Mouse (Mus musculus) MEL (cell line): ENCODE data around the gene Stap2. TPM values are rescaled to one million over a fixed set of nuclear protein-coding genes. Genes with fewer than 3 reads are reported as not detected.

Source experiments
- DNase-seq: peaks from one replicate; pipeline ENCODE4 v3.0.0; 2011; ENCODE audit warnings: low read depth, low spot score
- H3K27ac ChIP-seq: 2 replicates; pipeline ENCODE4 v1.5.1; 2012; ENCODE audit warnings: low read depth, mild to moderate bottlenecking, control low read depth, low read length, moderate library complexity; ENCODE audit not compliant: control insufficient read depth
- H3K27me3 ChIP-seq, 2 experiments: fragments of 150-350 bp in 1 of 2; sonication (generic) in 1 of 2; 2 replicates each; pipeline ENCODE4 v1.6.1; 2012; ENCODE audit warnings: low read length in 2 of 2, mild to moderate bottlenecking in 2 of 2, improper control_type of control experiment in 1 of 2, moderate library complexity in 1 of 2; ENCODE audit not compliant: insufficient read depth in 2 of 2, control insufficient read depth in 1 of 2
- H3K36me3 ChIP-seq, 2 experiments: 2 replicates each; pipeline ENCODE4 v1.6.1; 2012 to 2014; ENCODE audit warnings: low read length in 2 of 2, improper control_type of control experiment in 1 of 2, inconsistent platforms in 1 of 2, mild to moderate bottlenecking in 1 of 2; ENCODE audit not compliant: insufficient read depth in 2 of 2, control insufficient read depth in 1 of 2
- H3K4me1 ChIP-seq, 2 experiments: fragments of 150-350 bp in 1 of 2; sonication (generic) in 1 of 2; 2 replicates each; pipeline ENCODE4 v1.6.1; 2012; ENCODE audit warnings: low read length in 2 of 2, improper control_type of control experiment in 1 of 2, mild to moderate bottlenecking in 1 of 2; ENCODE audit not compliant: insufficient read depth in 2 of 2, control insufficient read depth in 1 of 2
- H3K4me3 ChIP-seq, 2 experiments: fragments of 150-350 bp in 1 of 2; sonication (generic) in 1 of 2; 2 replicates each; pipeline ENCODE4 v1.5.1; 2012; ENCODE audit warnings: low read depth in 2 of 2, low read length in 2 of 2, mild to moderate bottlenecking in 2 of 2, moderate library complexity in 2 of 2, control low read depth in 1 of 2, improper control_type of control experiment in 1 of 2; ENCODE audit not compliant: control insufficient read depth in 1 of 2, insufficient read depth in 1 of 2
- H3K79me2 ChIP-seq: 2 replicates; pipeline ENCODE4 v1.6.1; 2012; ENCODE audit warnings: mild to moderate bottlenecking, low read length, moderate library complexity; ENCODE audit not compliant: control insufficient read depth, poor library complexity, insufficient read depth
- H3K9ac ChIP-seq: 2 replicates; pipeline ENCODE4 v1.6.1; 2012; ENCODE audit warnings: low read depth, mild to moderate bottlenecking, control low read depth, low read length, moderate library complexity; ENCODE audit not compliant: control insufficient read depth, poor library complexity, severe bottlenecking
- H3K9me3 ChIP-seq: fragments of 150-350 bp; sonication (generic); replicated peaks from 2 replicates; pipeline ENCODE4 v1.6.1; 2012; ENCODE audit warnings: mild to moderate bottlenecking, low read length, improper control_type of control experiment, moderate library complexity; ENCODE audit not compliant: insufficient read depth
- CHD1 ChIP-seq: IDR thresholded peaks from 2 replicates; pipeline ENCODE4 v1.6.1; 2012; ENCODE audit warnings: low read depth, mild to moderate bottlenecking, inconsistent platforms, low read length, improper control_type of control experiment
- CHD2 ChIP-seq: IDR thresholded peaks from 2 replicates; pipeline ENCODE4 v1.6.1; 2011; ENCODE audit warnings: low read length, improper control_type of control experiment
- CTCF ChIP-seq, 3 experiments: IDR thresholded peaks in 2 of 3; conservative IDR thresholded peaks in 1 of 3; 2 replicates each; pipeline ENCODE4 v1.5.1; 2011 to 2012; ENCODE audit warnings: low read length in 3 of 3, low read depth in 2 of 3, mild to moderate bottlenecking in 2 of 3, improper control_type of control experiment in 1 of 3, inconsistent platforms in 1 of 3, mixed read lengths in 1 of 3, moderate library complexity in 1 of 3; ENCODE audit not compliant: control insufficient read depth in 1 of 3, insufficient read depth in 1 of 3, poor library complexity in 1 of 3, severe bottlenecking in 1 of 3
- E2F4 ChIP-seq: IDR thresholded peaks from 2 replicates; pipeline ENCODE4 v1.6.1; 2011; ENCODE audit warnings: low read depth, low read length, improper control_type of control experiment, borderline replicate concordance
- ELF1 ChIP-seq: IDR thresholded peaks from 2 replicates; pipeline ENCODE4 v1.6.1; 2014; ENCODE audit warnings: low read depth, mild to moderate bottlenecking, inconsistent platforms, low read length, improper control_type of control experiment, moderate library complexity
- ETS1 ChIP-seq: IDR thresholded peaks from 2 replicates; pipeline ENCODE4 v1.6.1; 2012; ENCODE audit warnings: low read depth, mild to moderate bottlenecking, inconsistent platforms, low read length, improper control_type of control experiment, moderate library complexity
- GABPA ChIP-seq: IDR thresholded peaks from 2 replicates; pipeline ENCODE4 v1.6.1; 2012; ENCODE audit warnings: low read depth, mild to moderate bottlenecking, inconsistent platforms, low read length, improper control_type of control experiment, moderate library complexity
- GATA1 ChIP-seq: IDR thresholded peaks from 2 replicates; pipeline ENCODE4 v1.6.1; 2011; ENCODE audit warnings: low read depth, low read length, improper control_type of control experiment
- HCFC1 ChIP-seq: IDR thresholded peaks from 2 replicates; pipeline ENCODE4 v1.6.1; 2012; ENCODE audit warnings: low read depth, mild to moderate bottlenecking, inconsistent platforms, low read length, improper control_type of control experiment, moderate library complexity
- JUND ChIP-seq: IDR thresholded peaks from 2 replicates; pipeline ENCODE4 v1.6.1; 2011; ENCODE audit warnings: low read depth, mild to moderate bottlenecking, improper control_type of control experiment, low read length
- MEF2A ChIP-seq: IDR thresholded peaks from 2 replicates; pipeline ENCODE4 v1.6.1; 2014; ENCODE audit warnings: low read depth, mild to moderate bottlenecking, inconsistent platforms, low read length, improper control_type of control experiment; ENCODE audit not compliant: poor library complexity, insufficient replicate concordance, severe bottlenecking; ENCODE audit errors: extremely low read depth
- MXI1 ChIP-seq: IDR thresholded peaks from 2 replicates; pipeline ENCODE4 v1.6.1; 2011; ENCODE audit warnings: mild to moderate bottlenecking, low read depth, low read length, improper control_type of control experiment
- MYB ChIP-seq: IDR thresholded peaks from 2 replicates; pipeline ENCODE4 v1.6.1; 2011; ENCODE audit warnings: mild to moderate bottlenecking, low read depth, low read length, improper control_type of control experiment
- NELFE ChIP-seq: IDR thresholded peaks from 2 replicates; pipeline ENCODE4 v1.6.1; 2011; ENCODE audit warnings: low read depth, low read length, improper control_type of control experiment
- POLR2AphosphoS5 ChIP-seq: IDR thresholded peaks from 2 replicates; pipeline ENCODE4 v1.6.1; 2012; ENCODE audit warnings: low read depth, borderline replicate concordance, mild to moderate bottlenecking, inconsistent platforms, low read length, moderate library complexity, mixed read lengths
- RCOR1 ChIP-seq: IDR thresholded peaks from 2 replicates; pipeline ENCODE4 v1.6.1; 2012; ENCODE audit warnings: low read depth, mild to moderate bottlenecking, inconsistent platforms, low read length, improper control_type of control experiment
- SIN3A ChIP-seq: IDR thresholded peaks from 2 replicates; pipeline ENCODE4 v1.6.1; 2012; ENCODE audit warnings: low read length, improper control_type of control experiment, inconsistent platforms
- TBP ChIP-seq: IDR thresholded peaks from 2 replicates; pipeline ENCODE4 v1.8.0; 2011; ENCODE audit warnings: low read depth, low read length, improper control_type of control experiment
- UBTF ChIP-seq: IDR thresholded peaks from 2 replicates; pipeline ENCODE4 v1.6.1; 2012; ENCODE audit warnings: low read depth, mild to moderate bottlenecking, inconsistent platforms, low read length, improper control_type of control experiment, moderate library complexity, borderline replicate concordance; ENCODE audit not compliant: insufficient read depth
- USF1 ChIP-seq: IDR thresholded peaks from 2 replicates; pipeline ENCODE4 v1.6.1; 2014; ENCODE audit warnings: low read depth, mild to moderate bottlenecking, inconsistent platforms, low read length, improper control_type of control experiment, moderate library complexity
- ZC3H11A ChIP-seq: IDR thresholded peaks from 2 replicates; pipeline ENCODE4 v1.6.1; 2012; ENCODE audit warnings: low read depth, mild to moderate bottlenecking, inconsistent platforms, low read length, improper control_type of control experiment
- polyA plus RNA-seq, 2 experiments: library from polyadenylated mRNA; stranded (reverse) in 1 of 2; unstranded in 1 of 2; fragments of >175 nt in 1 of 2; fragments of >200 nt in 1 of 2; gene quantifications; 2 replicates each; pipeline versions ENCODE4 v1.2.1 to v1.2.4; 2012; ENCODE audit warnings: low replicate concordance in 2 of 2, low read depth in 1 of 2; ENCODE audit not compliant: insufficient read length in 2 of 2, insufficient read depth in 1 of 2, missing spikeins in 1 of 2
- total RNA-seq: library from RNA; depleted of rRNA; stranded (reverse); fragments of 300-350 nt; gene quantifications from 2 replicates; pipeline ENCODE4 v1.2.3, GENCODE M21; 2012

Gene Stap2
- total and polyA plus RNA-seq, 3 experiments, result 0.08 TPM; not detected in 1

GRCm38 (mm10) chr17:56024931-56025330, 19.5 kb upstream of the Stap2 start:
- H3K79me2 ChIP-seq, result peaks cover 34% of the 10 kb centered on the region
- H3K9me3 ChIP-seq, result no peaks in the 10 kb centered on the region
- H3K4me1 ChIP-seq, result no peaks in the 10 kb centered on the region
- TF ChIP-seq GATA1 (no peak), E2F4 (no peak), MYB (no peak), USF1 (no peak), ELF1 (no peak), NELFE (no peak), MXI1 (no peak), POLR2AphosphoS5 (no peak), RCOR1 (no peak), ZC3H11A (no peak), CHD2 (no peak), HCFC1 (no peak), TBP (no peak), CTCF (IDR thresholded peaks at IDR 0.05 in 2 of 3, conservative IDR thresholded peaks at IDR 0.05 in 1 of 3; ENCODE audit: control insufficient read depth in 1 of 3, insufficient read depth in 1 of 3, low read depth in 2 of 3, low read length in 3 of 3, poor library complexity in 1 of 3, severe bottlenecking in 1 of 3) (no peak), JUND (no peak), UBTF (no peak), GABPA (no peak)
- no peaks in the 10 kb centered on the region for H3K27me3 ChIP-seq
- H3K4me3 ChIP-seq, result no peak overlapping the region
- peaks cover 0 to 15% of the 10 kb centered on the region in 2 experiments; a peak in 2 of 4 replicates for H3K36me3 ChIP-seq
- DNase-seq, result no peak
- H3K27ac ChIP-seq, result no peak overlapping the region
- H3K9ac ChIP-seq, result no peak overlapping the region

GRCm38 (mm10) chr17:56024476-56024875, 19.1 kb upstream of the Stap2 start:
- no peak overlapping the region for H3K4me3 ChIP-seq
- no peaks in the 10 kb centered on the region for H3K4me1 ChIP-seq
- H3K36me3 ChIP-seq, result peaks cover 0 to 12% of the 10 kb centered on the region in 2 experiments; a peak in 2 of 4 replicates
- H3K9ac ChIP-seq, result no peak overlapping the region
- H3K79me2 ChIP-seq, result peaks cover 30% of the 10 kb centered on the region
- no peaks in the 10 kb centered on the region for H3K9me3 ChIP-seq
- H3K27me3 ChIP-seq, result no peaks in the 10 kb centered on the region
- H3K27ac ChIP-seq, result no peak overlapping the region
- no peak for DNase-seq
- TF ChIP-seq E2F4 (no peak), SIN3A (no peak), CHD1 (no peak), USF1 (no peak), MEF2A (no peak), ETS1 (no peak)
